Mouse (Mus musculus): ENCODE measurements at regions not wholly inside any gene's neighbourhood (a gene's known extent, or its start where the extent isn't known, plus 50 kb on each side); places are given as distances from the start of the nearest gene placed in this dataset.

DNA sequence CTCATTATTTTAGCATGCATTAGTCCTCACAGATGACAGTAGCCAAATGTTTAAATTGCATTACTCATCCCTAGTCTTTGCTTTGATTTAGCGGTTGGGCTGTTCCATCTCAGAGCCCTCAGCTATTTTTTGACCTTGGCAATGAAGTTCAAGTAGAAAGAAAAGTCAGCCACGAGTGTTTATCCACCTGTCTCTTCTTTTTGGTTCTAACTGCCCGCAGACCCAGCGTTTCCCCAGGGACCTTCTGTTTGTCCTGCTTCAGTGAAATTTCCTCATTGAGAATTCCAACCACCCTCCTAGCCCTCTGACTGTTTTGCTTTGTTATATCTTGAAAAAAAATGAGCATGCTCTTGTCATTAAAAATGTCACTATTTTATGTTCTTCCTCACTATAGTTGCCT is 403.5 kb downstream of the Arl4a start:
- H3K9ac ChIP-seq (ENCODE audit: control insufficient read depth, low read depth, low read length, poor library complexity, severe bottlenecking), result no peak overlapping the region
- H3K36me3 ChIP-seq (ENCODE audit: control insufficient read depth in 1 of 2, insufficient read depth in 2 of 2, low read length in 2 of 2), result no peaks in the 10 kb centered on the region
- TF ChIP-seq CTCF (IDR thresholded peaks at IDR 0.05 in 2 of 3, conservative IDR thresholded peaks at IDR 0.05 in 1 of 3; ENCODE audit: control insufficient read depth in 1 of 3, insufficient read depth in 1 of 3, low read depth in 2 of 3, low read length in 3 of 3, poor library complexity in 1 of 3, severe bottlenecking in 1 of 3) (no peak), MYB (IDR thresholded peaks at IDR 0.05; ENCODE audit: low read depth, low read length) (no peak), NRF1 (IDR thresholded peaks at IDR 0.05; ENCODE audit: insufficient read depth, low read depth, low read length, poor library complexity, severe bottlenecking) (no peak), HCFC1 (IDR thresholded peaks at IDR 0.05; ENCODE audit: low read depth, low read length) (no peak), BHLHE40 (IDR thresholded peaks at IDR 0.05; ENCODE audit: borderline replicate concordance, low read depth, low read length) (no peak)
- no peak overlapping the region for H3K27ac ChIP-seq (ENCODE audit: control insufficient read depth, low read depth, low read length)
- no peaks in the 10 kb centered on the region for H3K9me3 ChIP-seq (replicated peaks; ENCODE audit: insufficient read depth, low read length)
- H3K4me1 ChIP-seq (ENCODE audit: control insufficient read depth in 1 of 2, insufficient read depth in 2 of 2, low read length in 2 of 2), result no peaks in the 10 kb centered on the region
- no peak for DNase-seq (ENCODE audit: low read depth, low spot score)
- no peak overlapping the region for H3K4me3 ChIP-seq (ENCODE audit: control insufficient read depth in 1 of 2, insufficient read depth in 1 of 2, low read depth in 2 of 2, low read length in 2 of 2)
- no peaks in the 10 kb centered on the region for H3K79me2 ChIP-seq (ENCODE audit: control insufficient read depth, insufficient read depth, low read length, poor library complexity)
- H3K27me3 ChIP-seq (ENCODE audit: control insufficient read depth in 1 of 2, insufficient read depth in 2 of 2, low read length in 2 of 2), result 0 out of 4 replicates have a peak, but pooled peaks cover 0 to 2% of the 10 kb centered on the region in 2 experiments

DNA sequence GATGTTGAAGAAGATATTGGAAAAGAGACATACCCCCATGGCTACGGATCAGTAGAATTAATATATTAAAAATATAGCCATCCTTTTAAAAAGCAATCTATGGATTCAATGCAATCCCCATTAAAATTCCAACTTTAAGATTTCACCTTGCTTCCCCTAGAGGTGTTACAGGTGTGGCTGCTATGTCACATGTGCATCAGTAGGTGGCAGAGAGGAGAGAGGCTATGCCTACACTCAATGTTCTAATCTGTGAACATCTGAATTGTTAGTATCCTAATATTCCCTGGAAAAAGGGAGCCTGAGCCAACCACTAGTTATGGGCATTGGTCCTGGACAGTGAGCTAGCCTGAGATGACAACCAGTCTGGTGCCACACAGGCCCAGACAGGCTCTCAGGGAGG is 416.6 kb downstream of the Arl4a start:
- Histone ChIP-seq H3K27me3 (ENCODE audit: control insufficient read depth in 1 of 2, insufficient read depth in 2 of 2, low read length in 2 of 2) (no peaks in the 10 kb centered on the region), H3K79me2 (ENCODE audit: control insufficient read depth, insufficient read depth, low read length, poor library complexity) (no peaks in the 10 kb centered on the region), H3K4me3 (ENCODE audit: control insufficient read depth in 1 of 2, insufficient read depth in 1 of 2, low read depth in 2 of 2, low read length in 2 of 2) (no peak overlapping the region), H3K9ac (ENCODE audit: control insufficient read depth, low read depth, low read length, poor library complexity, severe bottlenecking) (no peak overlapping the region), H3K36me3 (ENCODE audit: control insufficient read depth in 1 of 2, insufficient read depth in 2 of 2, low read length in 2 of 2) (no peaks in the 10 kb centered on the region), H3K4me1 (ENCODE audit: control insufficient read depth in 1 of 2, insufficient read depth in 2 of 2, low read length in 2 of 2) (no peaks in the 10 kb centered on the region), H3K9me3 (replicated peaks; ENCODE audit: insufficient read depth, low read length) (no peaks in the 10 kb centered on the region), H3K27ac (ENCODE audit: control insufficient read depth, low read depth, low read length) (no peak overlapping the region)
- TF ChIP-seq CTCF (IDR thresholded peaks at IDR 0.05 in 2 of 3, conservative IDR thresholded peaks at IDR 0.05 in 1 of 3; ENCODE audit: control insufficient read depth in 1 of 3, insufficient read depth in 1 of 3, low read depth in 2 of 3, low read length in 3 of 3, poor library complexity in 1 of 3, severe bottlenecking in 1 of 3) (peak in 1 of 3 experiments; percentile 27; a peak in 2 of 6 replicates), SMC3 (IDR thresholded peaks at IDR 0.05; ENCODE audit: low read depth, low read length) (peak; percentile 38), CHD2 (IDR thresholded peaks at IDR 0.05; ENCODE audit: low read length) (no peak), RAD21 (IDR thresholded peaks at IDR 0.05; ENCODE audit: low read depth, low read length) (peak; percentile 8)
- no peak for DNase-seq (ENCODE audit: low read depth, low spot score)

DNA sequence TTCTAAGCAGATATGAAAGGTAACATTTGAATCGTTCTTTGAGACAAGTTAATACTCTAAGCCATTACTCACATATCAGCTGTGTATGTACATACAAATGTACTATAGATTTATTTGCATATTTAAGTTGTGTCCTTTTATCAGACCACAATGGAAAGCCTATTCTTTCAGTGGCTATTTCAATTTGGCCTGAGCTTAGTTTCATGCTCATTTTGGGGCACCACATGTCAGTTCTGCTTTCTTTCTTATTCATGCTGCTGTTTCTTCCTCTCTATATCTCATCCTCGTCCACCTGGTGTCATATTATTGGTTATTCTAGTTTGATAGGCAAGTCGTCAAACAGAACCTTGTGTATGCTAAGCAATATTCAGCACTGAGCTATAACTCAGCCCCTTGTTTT is 432.5 kb downstream of the Arl4a start:
- H3K4me3 ChIP-seq (ENCODE audit: control insufficient read depth in 1 of 2, insufficient read depth in 1 of 2, low read depth in 2 of 2, low read length in 2 of 2), result no peak overlapping the region
- H3K9me3 ChIP-seq (replicated peaks; ENCODE audit: insufficient read depth, low read length), result no peaks in the 10 kb centered on the region
- no peaks in the 10 kb centered on the region for H3K79me2 ChIP-seq (ENCODE audit: control insufficient read depth, insufficient read depth, low read length, poor library complexity)
- no peaks in the 10 kb centered on the region for H3K4me1 ChIP-seq (ENCODE audit: control insufficient read depth in 1 of 2, insufficient read depth in 2 of 2, low read length in 2 of 2)
- H3K27me3 ChIP-seq (ENCODE audit: control insufficient read depth in 1 of 2, insufficient read depth in 2 of 2, low read length in 2 of 2), result no peaks in the 10 kb centered on the region
- no peaks in the 10 kb centered on the region for H3K36me3 ChIP-seq (ENCODE audit: control insufficient read depth in 1 of 2, insufficient read depth in 2 of 2, low read length in 2 of 2)
- no peak for TF ChIP-seq ZMIZ1 (IDR thresholded peaks at IDR 0.05; ENCODE audit: low read depth, low read length)
- no peak for TF ChIP-seq CHD2 (IDR thresholded peaks at IDR 0.05; ENCODE audit: low read length)
- no peak for TF ChIP-seq MYB (IDR thresholded peaks at IDR 0.05; ENCODE audit: low read depth, low read length)
- no peak for TF ChIP-seq POLR2AphosphoS2 (IDR thresholded peaks at IDR 0.05; ENCODE audit: low read length)
- no peak for TF ChIP-seq TAL1 (IDR thresholded peaks at IDR 0.05; ENCODE audit: low read length)
- TF ChIP-seq BHLHE40 (IDR thresholded peaks at IDR 0.05; ENCODE audit: borderline replicate concordance, low read depth, low read length), result no peak
- no peak for TF ChIP-seq CTCF (IDR thresholded peaks at IDR 0.05 in 2 of 3, conservative IDR thresholded peaks at IDR 0.05 in 1 of 3; ENCODE audit: control insufficient read depth in 1 of 3, insufficient read depth in 1 of 3, low read depth in 2 of 3, low read length in 3 of 3, poor library complexity in 1 of 3, severe bottlenecking in 1 of 3)
- no peak for TF ChIP-seq E2F4 (IDR thresholded peaks at IDR 0.05; ENCODE audit: borderline replicate concordance, low read depth, low read length)
- TF ChIP-seq KAT2A (conservative IDR thresholded peaks at IDR 0.05; ENCODE audit: low read depth, low read length), result no peak
- TF ChIP-seq MAFK (IDR thresholded peaks at IDR 0.05; ENCODE audit: borderline replicate concordance, low read depth, low read length), result no peak
- no peak for TF ChIP-seq RAD21 (IDR thresholded peaks at IDR 0.05; ENCODE audit: low read depth, low read length)
- no peak for TF ChIP-seq RCOR1 (IDR thresholded peaks at IDR 0.05; ENCODE audit: low read depth, low read length)
- no peak for TF ChIP-seq TBP (IDR thresholded peaks at IDR 0.05; ENCODE audit: low read depth, low read length)
- no peak for TF ChIP-seq NELFE (IDR thresholded peaks at IDR 0.05; ENCODE audit: low read depth, low read length)
- TF ChIP-seq NRF1 (IDR thresholded peaks at IDR 0.05; ENCODE audit: insufficient read depth, low read depth, low read length, poor library complexity, severe bottlenecking), result no peak
- no peak for TF ChIP-seq ETS1 (IDR thresholded peaks at IDR 0.05; ENCODE audit: low read depth, low read length)
- no peak for TF ChIP-seq GABPA (IDR thresholded peaks at IDR 0.05; ENCODE audit: low read depth, low read length)
- TF ChIP-seq EP300 (IDR thresholded peaks at IDR 0.05; ENCODE audit: low read depth in 1 of 2, low read length in 2 of 2), result no peak
- no peak for TF ChIP-seq MYC (IDR thresholded peaks at IDR 0.05; ENCODE audit: low read depth, low read length)
- no peak overlapping the region for H3K9ac ChIP-seq (ENCODE audit: control insufficient read depth, low read depth, low read length, poor library complexity, severe bottlenecking)
- no peak overlapping the region for H3K27ac ChIP-seq (ENCODE audit: control insufficient read depth, low read depth, low read length)
- no peak for DNase-seq (ENCODE audit: low read depth, low spot score)

All from MEL (cell line).